Mouse (Mus musculus) megakaryocyte, embryonic 14.5 days (primary cell): ENCODE results near the gene Zmym4.

Source experiments
- FLI1 ChIP-seq: IDR thresholded peaks from 2 replicates; pipeline ENCODE4 v1.6.1; 2012; ENCODE audit warnings: low read length, inconsistent platforms, mixed read lengths
- GATA1 ChIP-seq: IDR thresholded peaks from 3 replicates; pipeline ENCODE4 v1.6.1; 2012; ENCODE audit warnings: mixed read lengths, low read length, inconsistent platforms, borderline replicate concordance

- TF ChIP-seq GATA1: no peak
- TF ChIP-seq FLI1: no peak
Observed at GRCm38 (mm10) chr4:126850778-126851080, 117.2 kb downstream of the Zmym4 start.
